Mouse (Mus musculus) limb, embryonic 10.5 days (tissue): ENCODE data around the gene Mthfd2. TPM values are rescaled to one million over a fixed set of nuclear protein-coding genes. Genes with fewer than 3 reads are reported as not detected.

Experiments
- DNase-seq: peaks from one replicate; pipeline ENCODE4 v3.0.0-alpha.2; 2017; ENCODE audit warnings: low spot score
- H3K27ac ChIP-seq: fragments of 300-500 bp; sonication (generic); 2 replicates; pipeline ENCODE4 v1.5.1; 2016; ENCODE audit warnings: mild to moderate bottlenecking
- H3K27me3 ChIP-seq: fragments of 300-500 bp; sonication (generic); 2 replicates; pipeline ENCODE4 v1.6.1; 2016; ENCODE audit warnings: low read depth, mild to moderate bottlenecking; ENCODE audit not compliant: poor library complexity, severe bottlenecking
- H3K36me3 ChIP-seq: fragments of 300-500 bp; sonication (generic); 2 replicates; pipeline ENCODE4 v1.6.1; 2016; ENCODE audit warnings: mild to moderate bottlenecking, moderate library complexity
- H3K4me1 ChIP-seq: fragments of 300-500 bp; sonication (generic); 2 replicates; pipeline ENCODE4 v1.6.1; 2016
- H3K4me3 ChIP-seq: fragments of 300-500 bp; sonication (generic); 2 replicates; pipeline ENCODE4 v1.5.1; 2016; ENCODE audit warnings: mild to moderate bottlenecking, moderate library complexity
- H3K9me3 ChIP-seq: fragments of 300-500 bp; sonication (generic); replicated peaks from 2 replicates; pipeline ENCODE4 v1.6.1; 2016; ENCODE audit warnings: mild to moderate bottlenecking
- WGBS: fragments of 180-500 bp; shearing (Covaris S2); methylation state at CpG from one replicate; pipeline ENCODE4 v1.1.7; 2016; 5-methylcytosine and 5-hydroxymethylcytosine counted together
- polyA plus RNA-seq: library from polyadenylated mRNA; unstranded; fragments of >200 nt; fragmentation: Nextera tagmentation; extraction: Ambion mirVana; gene quantifications from 2 replicates; pipeline ENCODE4 v1.2.1, GENCODE M21; 2016

Gene Mthfd2
- polyA plus RNA-seq, 1 experiment from 2014 or later, result 64.9 TPM

GRCm38 (mm10) chr6:83323652-83324419 is 1.9 kb downstream of the Mthfd2 start:
- peaks cover 18% of the 10 kb centered on the region for H3K4me1 ChIP-seq
- H3K4me3 ChIP-seq, result no peak overlapping the region
- no peak overlapping the region for H3K27ac ChIP-seq
- no peaks in the 10 kb centered on the region for H3K27me3 ChIP-seq
- 68% methylated on average over 8 of the region's 8 CpGs for WGBS
- H3K9me3 ChIP-seq, result no peaks in the 10 kb centered on the region
- H3K36me3 ChIP-seq, result peaks cover 8% of the 10 kb centered on the region
- no peak for DNase-seq

GRCm38 (mm10) chr6:83322794-83323193 is 2.9 kb downstream of the Mthfd2 start:
- peaks cover 2% of the 10 kb centered on the region; the same call in 1 of the 2 replicates for H3K36me3 ChIP-seq
- no peak for DNase-seq
- no peak overlapping the region for H3K4me3 ChIP-seq
- no peaks in the 10 kb centered on the region for H3K9me3 ChIP-seq
- 69% methylated on average over 2 of the region's 2 CpGs for WGBS
- peaks cover 18% of the 10 kb centered on the region for H3K4me1 ChIP-seq
- no peaks in the 10 kb centered on the region for H3K27me3 ChIP-seq
- H3K27ac ChIP-seq, result no peak overlapping the region

DNA sequence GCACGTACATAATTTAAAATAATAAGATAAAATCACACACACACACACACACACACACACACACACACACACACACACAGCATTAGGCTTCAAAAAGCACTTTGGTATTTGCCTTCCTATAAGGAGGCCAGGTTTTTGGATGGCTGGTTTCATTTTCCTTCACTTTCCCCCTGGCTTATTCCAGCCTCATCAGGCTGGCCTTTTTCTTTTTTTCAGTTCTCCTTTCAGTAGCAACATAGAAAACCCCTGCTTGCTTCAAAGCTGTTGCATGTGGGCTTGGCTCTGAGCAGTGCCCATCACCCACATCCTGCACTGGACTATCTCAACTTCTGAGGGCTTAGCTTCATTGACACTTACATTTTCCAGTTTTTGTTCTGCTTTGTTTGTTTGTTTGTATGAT is 3.8 kb downstream of the Mthfd2 start:
- Histone ChIP-seq H3K4me3 (no peak overlapping the region), H3K4me1 (peaks cover 15% of the 10 kb centered on the region), H3K36me3 (no peaks in the 10 kb centered on the region), H3K27me3 (no peaks in the 10 kb centered on the region), H3K9me3 (no peaks in the 10 kb centered on the region), H3K27ac (no peak overlapping the region)
- DNase-seq, result no peak
- 67% methylated on average over 1 of the region's 1 CpGs for WGBS

DNA sequence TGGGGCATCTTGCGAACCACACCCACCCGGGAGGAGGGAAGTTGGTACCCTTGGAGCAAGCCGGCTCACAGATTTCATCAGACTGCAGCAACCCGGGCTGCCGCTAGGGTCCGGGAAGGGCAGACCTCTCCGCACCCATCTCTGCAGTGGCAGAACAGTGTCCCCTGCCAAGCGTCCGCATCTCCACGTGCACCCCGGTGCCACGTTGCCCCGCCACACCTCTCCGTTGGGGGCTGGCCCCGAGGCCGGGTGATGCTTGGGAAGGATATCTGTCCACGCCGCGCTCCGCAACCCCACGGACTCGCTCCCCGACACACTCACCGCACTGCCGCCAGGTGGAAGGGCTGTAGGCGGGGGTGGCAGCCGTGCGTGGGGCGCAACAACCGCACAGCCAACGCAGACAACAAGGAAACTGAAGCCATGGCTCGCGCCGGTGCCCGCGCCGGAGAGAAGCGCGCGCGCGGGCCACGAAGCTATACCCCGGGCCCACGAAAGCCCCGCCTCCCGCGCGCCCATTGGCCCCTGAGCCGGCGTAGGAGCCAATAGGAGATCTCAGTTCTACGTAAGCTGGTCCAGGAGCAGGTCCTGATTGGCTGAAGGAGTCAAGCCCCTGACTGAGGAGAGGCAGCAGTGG is 8.5 kb downstream of the Mthfd2 start:
- Histone ChIP-seq H3K36me3 (peaks cover 20% of the 10 kb centered on the region), H3K9me3 (no peaks in the 10 kb centered on the region), H3K27me3 (no peaks in the 10 kb centered on the region), H3K4me3 (peak overlapping the region; percentile 99), H3K4me1 (peaks cover 18% of the 10 kb centered on the region), H3K27ac (peak overlapping the region; percentile 95)
- under 1% methylated on average over 52 of the region's 52 CpGs for WGBS
- peak; percentile 90 for DNase-seq

- H3K9me3 ChIP-seq, result no peaks in the 10 kb centered on the region
- peak overlapping the region; percentile 19; the same call in 1 of the 2 replicates for H3K27ac ChIP-seq
- peaks cover 32% of the 10 kb centered on the region for H3K36me3 ChIP-seq
- H3K4me3 ChIP-seq, result peak overlapping the region; percentile 99
- 6% methylated on average over 10 of the region's 10 CpGs for WGBS
- no peaks in the 10 kb centered on the region for H3K27me3 ChIP-seq
- peaks cover 18% of the 10 kb centered on the region for H3K4me1 ChIP-seq
- DNase-seq, result peak; percentile 74
Measured at GRCm38 (mm10) chr6:83316022-83316421, 9.7 kb downstream of the Mthfd2 start.

DNA sequence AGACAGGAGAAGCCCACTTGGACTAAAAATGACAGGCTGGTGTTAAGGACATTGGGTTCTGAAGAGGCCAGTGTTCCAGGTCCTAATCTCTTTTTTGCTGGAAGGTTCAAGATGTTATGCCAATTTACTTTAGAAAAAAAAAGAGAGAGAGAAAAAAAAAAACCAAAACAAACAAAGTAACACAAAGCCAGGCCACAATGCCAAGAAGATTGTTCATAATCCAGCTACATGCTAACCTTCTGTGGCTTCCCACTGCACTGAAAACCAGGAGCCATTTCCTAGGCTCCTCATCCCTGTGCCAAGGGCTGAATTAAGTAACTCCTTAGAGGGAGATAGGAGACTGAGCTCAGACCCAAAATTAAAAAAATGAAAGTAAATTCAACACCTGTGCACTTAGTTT is 10.4 kb downstream of the Mthfd2 start:
- peaks cover 39% of the 10 kb centered on the region for H3K36me3 ChIP-seq
- no peak for DNase-seq
- H3K27ac ChIP-seq, result no peak overlapping the region
- H3K9me3 ChIP-seq, result no peaks in the 10 kb centered on the region
- H3K4me3 ChIP-seq, result peak overlapping the region; percentile 99; the same call in 1 of the 2 replicates
- H3K27me3 ChIP-seq, result no peaks in the 10 kb centered on the region
- peaks cover 18% of the 10 kb centered on the region for H3K4me1 ChIP-seq

GRCm38 (mm10) chr6:83312514-83312913 is 13.2 kb downstream of the Mthfd2 start:
- Histone ChIP-seq H3K4me3 (no peak overlapping the region), H3K36me3 (peaks cover 67% of the 10 kb centered on the region), H3K27me3 (no peaks in the 10 kb centered on the region), H3K27ac (no peak overlapping the region), H3K9me3 (no peaks in the 10 kb centered on the region), H3K4me1 (peaks cover 18% of the 10 kb centered on the region)
- WGBS, result 92% methylated on average over 8 of the region's 8 CpGs
- DNase-seq, result no peak

DNA sequence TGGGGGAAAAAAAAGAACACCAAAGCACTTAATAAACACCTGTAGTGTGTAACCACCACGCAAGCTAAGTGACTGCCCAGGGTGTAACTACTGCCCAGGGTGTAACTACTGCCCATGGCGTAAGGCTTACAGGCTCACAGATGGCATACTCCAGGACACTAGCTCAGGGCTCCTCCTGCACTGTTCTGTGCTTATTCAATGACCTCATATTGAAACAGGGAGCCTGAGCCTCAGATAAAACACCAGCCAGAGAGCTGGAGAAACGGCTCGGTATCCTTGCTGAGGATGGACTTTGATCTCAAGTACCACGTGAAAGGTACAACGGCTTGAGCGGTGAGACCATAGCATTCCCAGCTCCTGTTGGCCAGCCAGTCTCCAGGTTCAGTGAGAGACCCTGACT is 13.7 kb downstream of the Mthfd2 start:
- Histone ChIP-seq H3K9me3 (no peaks in the 10 kb centered on the region), H3K27me3 (no peaks in the 10 kb centered on the region), H3K36me3 (peaks cover 72% of the 10 kb centered on the region), H3K4me1 (peaks cover 18% of the 10 kb centered on the region), H3K4me3 (no peak overlapping the region), H3K27ac (no peak overlapping the region)
- WGBS, result 94% methylated on average over 7 of the region's 7 CpGs
- no peak for DNase-seq

DNA sequence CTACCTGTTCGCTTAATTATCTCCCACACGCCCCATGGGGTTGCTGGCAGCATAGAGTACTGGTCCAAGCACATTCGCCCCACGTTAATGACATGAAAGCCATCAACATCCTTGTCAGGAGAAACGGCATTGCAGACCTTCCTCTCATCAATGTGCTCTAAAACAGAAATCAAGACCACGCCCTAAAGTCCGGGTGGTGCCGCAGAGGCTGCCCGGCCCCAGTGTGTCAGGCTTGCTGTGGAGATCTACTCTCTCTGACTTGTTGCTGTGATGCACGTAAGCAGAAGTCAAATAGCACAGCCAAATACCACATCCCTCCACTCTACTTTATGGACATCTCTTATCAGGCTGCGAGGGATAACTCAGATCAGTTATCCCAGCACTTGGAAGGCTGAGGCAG is 14.5 kb downstream of the Mthfd2 start:
- no peak for DNase-seq
- no peak overlapping the region for H3K27ac ChIP-seq
- WGBS, result 96% methylated on average over 11 of the region's 11 CpGs
- peaks cover 12% of the 10 kb centered on the region for H3K4me1 ChIP-seq
- no peak overlapping the region for H3K4me3 ChIP-seq
- H3K36me3 ChIP-seq, result peaks cover 80% of the 10 kb centered on the region
- H3K27me3 ChIP-seq, result no peaks in the 10 kb centered on the region
- no peaks in the 10 kb centered on the region for H3K9me3 ChIP-seq

DNA sequence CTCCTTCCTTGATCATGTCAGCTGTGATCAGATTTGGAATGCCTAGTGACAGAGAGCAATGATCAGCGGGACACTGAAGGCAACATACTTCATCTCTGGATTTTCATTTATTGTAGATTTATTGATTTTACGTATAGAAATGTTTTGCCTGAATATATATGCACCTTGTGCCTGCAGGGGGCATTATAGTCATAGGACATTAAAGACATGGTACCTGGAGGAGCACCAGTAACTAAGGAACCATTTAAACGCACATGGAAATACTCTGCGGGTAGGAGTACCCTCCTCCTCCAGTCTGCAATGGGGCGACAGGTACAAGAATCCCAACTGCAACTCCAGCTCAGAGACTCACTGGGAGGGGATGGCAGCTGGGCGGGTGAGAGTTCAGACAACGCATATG is 16.7 kb downstream of the Mthfd2 start:
- H3K4me1 ChIP-seq, result no peaks in the 10 kb centered on the region
- H3K27me3 ChIP-seq, result no peaks in the 10 kb centered on the region
- no peaks in the 10 kb centered on the region for H3K9me3 ChIP-seq
- DNase-seq, result no peak
- WGBS, result 93% methylated on average over 7 of the region's 7 CpGs
- no peak overlapping the region for H3K27ac ChIP-seq
- peaks cover 100% of the 10 kb centered on the region for H3K36me3 ChIP-seq
- H3K4me3 ChIP-seq, result no peak overlapping the region

DNA sequence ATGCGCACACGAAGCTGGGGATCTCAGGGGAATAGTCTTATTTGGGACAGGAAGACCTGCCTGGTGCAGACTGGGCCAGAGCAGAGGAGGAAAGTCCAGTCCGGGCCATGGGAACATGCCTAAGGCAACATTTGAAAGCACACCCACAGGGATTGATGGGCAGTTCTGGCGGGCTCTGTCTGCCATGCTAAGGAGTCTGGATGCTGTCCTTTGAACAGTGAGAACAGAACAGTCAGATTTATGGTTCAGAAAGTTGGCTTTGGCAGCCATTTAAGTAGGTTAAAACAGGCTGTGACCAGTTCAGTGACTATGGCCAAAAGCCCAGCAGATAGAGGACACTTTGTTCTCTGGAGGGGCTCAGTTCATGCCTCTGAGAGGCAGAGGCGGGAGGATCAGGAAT is 23.4 kb downstream of the Mthfd2 start:
- Histone ChIP-seq H3K36me3 (peaks cover 36% of the 10 kb centered on the region), H3K4me3 (no peak overlapping the region), H3K4me1 (peaks cover 9% of the 10 kb centered on the region), H3K9me3 (no peaks in the 10 kb centered on the region), H3K27ac (no peak overlapping the region), H3K27me3 (no peaks in the 10 kb centered on the region)
- WGBS, result 71% methylated on average over 5 of the region's 5 CpGs
- no peak for DNase-seq

- WGBS, result 92% methylated on average over 2 of the region's 2 CpGs
- peaks cover 26% of the 10 kb centered on the region for H3K36me3 ChIP-seq
- H3K4me1 ChIP-seq, result peaks cover 9% of the 10 kb centered on the region
- no peaks in the 10 kb centered on the region for H3K27me3 ChIP-seq
- H3K27ac ChIP-seq, result no peak overlapping the region
- H3K9me3 ChIP-seq, result no peaks in the 10 kb centered on the region
- H3K4me3 ChIP-seq, result no peak overlapping the region
- DNase-seq, result no peak
Measured at GRCm38 (mm10) chr6:83301294-83301693, 24.4 kb downstream of the Mthfd2 start.

- H3K4me1 ChIP-seq, result peaks cover 9% of the 10 kb centered on the region
- no peak overlapping the region for H3K4me3 ChIP-seq
- DNase-seq, result no peak
- no peaks in the 10 kb centered on the region for H3K27me3 ChIP-seq
- H3K36me3 ChIP-seq, result peaks cover 19% of the 10 kb centered on the region
- no peaks in the 10 kb centered on the region for H3K9me3 ChIP-seq
- H3K27ac ChIP-seq, result no peak overlapping the region
- 94% methylated on average over 7 of the region's 7 CpGs for WGBS
Measured at GRCm38 (mm10) chr6:83300447-83301229, 25.1 kb downstream of the Mthfd2 start.
